Mouse (Mus musculus): Measurements from ENCODE around the gene Clcn2.

DNA sequence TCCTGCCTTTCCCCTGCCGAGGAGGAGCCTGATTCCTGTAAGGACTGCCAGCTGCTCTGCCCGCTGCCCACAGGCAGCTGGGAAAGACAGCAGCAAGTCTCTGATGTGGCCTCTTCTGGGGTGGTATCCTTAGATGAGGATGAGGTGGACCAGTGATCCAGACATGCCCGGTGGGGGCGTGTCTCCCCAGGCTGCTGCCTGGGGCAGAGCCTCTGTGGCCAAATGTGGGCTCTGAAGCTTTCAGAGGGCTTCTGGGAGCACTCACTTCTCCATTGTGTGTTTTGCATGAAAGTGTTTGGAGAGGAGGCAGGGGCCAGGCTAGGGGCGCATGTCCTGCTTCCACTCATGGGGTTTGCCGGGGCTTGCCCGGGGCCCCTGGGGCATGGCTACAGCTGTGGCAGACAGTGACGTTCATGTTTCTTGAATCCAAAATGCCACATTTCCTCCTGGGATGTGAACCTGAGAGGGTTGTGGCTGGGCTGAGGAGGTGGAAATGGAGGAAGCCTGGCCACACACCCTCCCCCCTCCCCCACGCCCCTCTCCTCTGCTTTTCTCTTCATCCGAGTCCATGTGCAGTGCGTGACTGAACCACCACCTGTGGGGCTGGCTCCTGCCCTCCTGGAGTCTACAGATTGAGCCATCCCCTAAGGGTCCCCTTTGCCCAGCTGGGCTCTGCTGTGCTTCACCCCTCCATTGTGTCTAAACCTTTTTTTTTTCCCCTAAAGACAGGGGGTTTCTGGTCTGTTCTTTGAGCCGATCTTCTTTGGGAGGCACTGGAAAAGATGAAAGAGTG lies 15.6 kb downstream of the Clcn2 start:
- TF ChIP-seq CTCF (IDR thresholded peaks at IDR 0.05; ENCODE audit: control insufficient read depth, insufficient read depth, insufficient replicate concordance, low read depth, low read length), result no peak
- TF ChIP-seq POLR2A (IDR thresholded peaks at IDR 0.05; ENCODE audit: control insufficient read depth, low read depth, low read length), result no peak
